ENCODE assay signal across 17 mouse cellular contexts in genomic region chr11:106540506-106541268, GRCm38 (mm10). TPM values are rescaled to one million over a fixed set of nuclear protein-coding genes. Genes with fewer than 3 reads are reported as not detected.
A peak's percentile ranks its signal among the peaks of the same experiment; 100 is the strongest.
DNase-seq lines count a peak whose midpoint lies in the region; ATAC-seq and TF ChIP-seq lines count a peak whose summit lies in the region.
"Had no signal": no experiment of that assay in that cellular context is flagged by ENCODE, and none has a peak within 500 bp of the region (broad histone marks: within the 10 kb centered on the region; RNA-seq: fewer than 3 reads in every experiment).

No protein-coding gene starts in this region.

- no peak for DNase-seq in layer of hippocampus, adult 2 months (ENCODE audit: low spot score in 2 of 2)
- no peak for DNase-seq in layer of hippocampus, postnatal 10 days (ENCODE audit: low spot score in 2 of 2)
- no peak for DNase-seq in Patski (ENCODE audit: low read depth, low spot score)
- DNase-seq in forelimb bud, embryonic 11.5 days (ENCODE audit: low read depth, low spot score) = peak; percentile 19
- peak; percentile 56 for DNase-seq in thymus, postnatal 14 days
- no peak for DNase-seq in right cerebral cortex, postnatal 36 days (ENCODE audit: low spot score in 2 of 2)
- no peak for DNase-seq in gastrocnemius, adult 18-20 months (ENCODE audit: low spot score)
- DNase-seq in right cerebral cortex, postnatal 14 days = no peak
- DNase-seq: adrenal gland, adult 8-10 months; adrenal gland, postnatal 36 days; cerebellum, adult 2 months; cerebellum, postnatal 10 days; gastrocnemius, postnatal 10 days; heart, postnatal 36 days had no signal

- CTCF ChIA-PET in Patski (lab: Charles Lee) = interaction anchor here (1.3 kb wide), 1 partner anchor 20 kb away, joined by 4 read pairs; no protein-coding TSS in a partner anchor

- H3K27me3 ChIP-seq in Patski = no peaks in the 10 kb centered on the region
- H3K27me3 ChIP-seq: heart, embryonic 13.5 days had no signal

- POLR2A ChIA-PET in Patski (lab: Charles Lee) = no interaction called here

- in situ Hi-C loops in Patski (cut with MboI; ENCODE audit: low pct_unique_long_range_greater_than_20kb) = no loop called here

- no peak overlapping the region for H3K4me3 ChIP-seq in layer of hippocampus, adult 2 months
- H3K4me3 ChIP-seq: embryonic facial prominence, embryonic 10.5 days; heart, embryonic 13.5 days had no signal

- TF ChIP-seq CTCF in layer of hippocampus, adult 2 months (conservative IDR thresholded peaks at IDR 0.05) = no peak
- TF ChIP-seq CTCF in Patski (IDR thresholded peaks at IDR 0.05) = no peak

- H3K27ac ChIP-seq in layer of hippocampus, adult 2 months = peak overlapping the region; percentile 69
- H3K27ac ChIP-seq: embryonic facial prominence, embryonic 10.5 days; heart, embryonic 13.5 days had no signal

- ATAC-seq in Patski = peak; percentile 8
- ATAC-seq: forebrain, embryonic 14.5 days had no signal

RNA-seq across cellular contexts. Expression of gene Ern1, which starts 53.0 kb away (rescaled TPM):
- total RNA-seq in layer of hippocampus, adult 2 months (2021) = 10 to 100 TPM; 11.2 to 11.8 TPM
- total RNA-seq in layer of hippocampus, postnatal 10 days (2021) = 1 to 10 TPM; 8.5 to 8.7 TPM
- polyA plus RNA-seq in Patski (2021) = 12.4 TPM
- 1 to 10 TPM; 6.6 to 9.1 TPM for total RNA-seq in gastrocnemius, adult 18-20 months (2021)

Comparison
In these comparisons a context has a peak if more than half of its experiments do, and no peak if none do; other contexts are left out.
1. DNase-seq: peak in forelimb bud, embryonic 11.5 days (single experiment) and thymus, postnatal 14 days (single experiment); none in layer of hippocampus, adult 2 months (0 of 2), layer of hippocampus, postnatal 10 days (0 of 2), Patski (single experiment), right cerebral cortex, postnatal 36 days (0 of 2), gastrocnemius, adult 18-20 months (single experiment) and right cerebral cortex, postnatal 14 days (single experiment).